Mouse (Mus musculus): ENCODE measurements around the gene Pced1b. TPM values are rescaled to one million over a fixed set of nuclear protein-coding genes. Genes with fewer than 3 reads are reported as not detected.

Gene Pced1b
- total and polyA plus RNA-seq, 3 experiments, result 3.6 to 3.9 (median 3.8) TPM

DNA sequence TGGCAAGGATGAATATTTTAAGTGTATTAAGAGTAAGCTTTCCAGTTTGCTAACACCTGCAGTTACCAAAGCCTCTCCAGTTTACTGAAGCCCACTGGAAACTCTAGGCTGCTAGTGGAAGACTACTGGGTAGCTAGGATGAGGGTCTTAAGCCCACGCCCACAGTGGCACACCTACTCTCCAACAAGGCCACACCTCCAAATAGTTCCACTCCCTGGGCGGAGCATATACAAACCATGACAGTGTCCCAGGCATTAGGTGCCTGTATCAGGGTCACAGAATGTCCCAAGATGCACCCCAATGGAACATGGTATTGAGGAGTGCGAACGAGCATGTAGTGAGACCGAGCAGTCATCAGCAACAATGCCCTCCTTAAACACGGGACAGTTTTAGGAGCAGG is 140.9 kb downstream of the Pced1b start:
- Histone ChIP-seq H3K9ac (ENCODE audit: low read depth, low read length) (no peak overlapping the region), H3K79me2 (replicated peaks; ENCODE audit: control insufficient read depth, insufficient read depth, low read length) (no peaks in the 10 kb centered on the region), H3K36me3 (ENCODE audit: control insufficient read depth, insufficient read depth, low read length) (no peaks in the 10 kb centered on the region), H3K27me3 (ENCODE audit: control insufficient read depth, insufficient read depth, low read length) (no peaks in the 10 kb centered on the region), H3K27ac (no peak overlapping the region), H3K4me1 (ENCODE audit: control insufficient read depth, insufficient read depth, low read length) (no peaks in the 10 kb centered on the region), H3K4me3 (no peak overlapping the region)
- no peak for TF ChIP-seq CTCF (IDR thresholded peaks at IDR 0.05)
- no peak for TF ChIP-seq POLR2A (IDR thresholded peaks at IDR 0.05; ENCODE audit: insufficient read depth, low read depth, low read length)
- no peak for TF ChIP-seq EP300 (IDR thresholded peaks at IDR 0.05; ENCODE audit: insufficient read depth, low read depth, low read length)
- DNase-seq, result no peak
- 92% methylated on average over 6 of the region's 6 CpGs for WGBS
- intact Hi-C loops (cut with DNase I), result no loop called here

- no peak for DNase-seq
- H3K4me3 ChIP-seq, result no peak overlapping the region
- H3K27me3 ChIP-seq (ENCODE audit: control insufficient read depth, insufficient read depth, low read length), result no peaks in the 10 kb centered on the region
- intact Hi-C loops (cut with DNase I), result no loop called here
- no peaks in the 10 kb centered on the region for H3K79me2 ChIP-seq (replicated peaks; ENCODE audit: control insufficient read depth, insufficient read depth, low read length)
- no peak overlapping the region for H3K9ac ChIP-seq (ENCODE audit: low read depth, low read length)
- TF ChIP-seq EP300 (IDR thresholded peaks at IDR 0.05; ENCODE audit: insufficient read depth, low read depth, low read length), result no peak
- no peak for TF ChIP-seq CTCF (IDR thresholded peaks at IDR 0.05)
- TF ChIP-seq POLR2A (IDR thresholded peaks at IDR 0.05; ENCODE audit: insufficient read depth, low read depth, low read length), result no peak
- H3K27ac ChIP-seq, result no peak overlapping the region
- no peaks in the 10 kb centered on the region for H3K36me3 ChIP-seq (ENCODE audit: control insufficient read depth, insufficient read depth, low read length)
- 87% methylated on average over 4 of the region's 4 CpGs for WGBS
- no peaks in the 10 kb centered on the region for H3K4me1 ChIP-seq (ENCODE audit: control insufficient read depth, insufficient read depth, low read length)
These were observed 142.7 kb downstream of the Pced1b start for GRCm38 (mm10) chr15:97389577-97389976.

GRCm38 (mm10) chr15:97390778-97391177 is 143.9 kb downstream of the Pced1b start:
- Histone ChIP-seq H3K36me3 (ENCODE audit: control insufficient read depth, insufficient read depth, low read length) (no peaks in the 10 kb centered on the region), H3K27ac (no peak overlapping the region), H3K4me3 (no peak overlapping the region), H3K79me2 (replicated peaks; ENCODE audit: control insufficient read depth, insufficient read depth, low read length) (no peaks in the 10 kb centered on the region), H3K9ac (ENCODE audit: low read depth, low read length) (no peak overlapping the region), H3K27me3 (ENCODE audit: control insufficient read depth, insufficient read depth, low read length) (no peaks in the 10 kb centered on the region), H3K4me1 (ENCODE audit: control insufficient read depth, insufficient read depth, low read length) (no peaks in the 10 kb centered on the region)
- TF ChIP-seq CTCF (IDR thresholded peaks at IDR 0.05) (no peak), POLR2A (IDR thresholded peaks at IDR 0.05; ENCODE audit: insufficient read depth, low read depth, low read length) (no peak), EP300 (IDR thresholded peaks at IDR 0.05; ENCODE audit: insufficient read depth, low read depth, low read length) (no peak)
- intact Hi-C loops (cut with DNase I), result no loop called here
- WGBS, result 87% methylated on average over 2 of the region's 2 CpGs
- DNase-seq, result no peak

- TF ChIP-seq POLR2A (IDR thresholded peaks at IDR 0.05; ENCODE audit: insufficient read depth, low read depth, low read length) (no peak), EP300 (IDR thresholded peaks at IDR 0.05; ENCODE audit: insufficient read depth, low read depth, low read length) (no peak), CTCF (IDR thresholded peaks at IDR 0.05) (no peak)
- no peak for DNase-seq
- no peaks in the 10 kb centered on the region for H3K27me3 ChIP-seq (ENCODE audit: control insufficient read depth, insufficient read depth, low read length)
- no peak overlapping the region for H3K4me3 ChIP-seq
- intact Hi-C loops (cut with DNase I), result no loop called here
- 100% methylated on average over 2 of the region's 2 CpGs for WGBS
- H3K36me3 ChIP-seq (ENCODE audit: control insufficient read depth, insufficient read depth, low read length), result no peaks in the 10 kb centered on the region
- H3K4me1 ChIP-seq (ENCODE audit: control insufficient read depth, insufficient read depth, low read length), result no peaks in the 10 kb centered on the region
- no peak overlapping the region for H3K27ac ChIP-seq
- H3K79me2 ChIP-seq (replicated peaks; ENCODE audit: control insufficient read depth, insufficient read depth, low read length), result no peaks in the 10 kb centered on the region
- no peak overlapping the region for H3K9ac ChIP-seq (ENCODE audit: low read depth, low read length)
These were observed 144.5 kb downstream of the Pced1b start for GRCm38 (mm10) chr15:97391436-97391835.

DNA sequence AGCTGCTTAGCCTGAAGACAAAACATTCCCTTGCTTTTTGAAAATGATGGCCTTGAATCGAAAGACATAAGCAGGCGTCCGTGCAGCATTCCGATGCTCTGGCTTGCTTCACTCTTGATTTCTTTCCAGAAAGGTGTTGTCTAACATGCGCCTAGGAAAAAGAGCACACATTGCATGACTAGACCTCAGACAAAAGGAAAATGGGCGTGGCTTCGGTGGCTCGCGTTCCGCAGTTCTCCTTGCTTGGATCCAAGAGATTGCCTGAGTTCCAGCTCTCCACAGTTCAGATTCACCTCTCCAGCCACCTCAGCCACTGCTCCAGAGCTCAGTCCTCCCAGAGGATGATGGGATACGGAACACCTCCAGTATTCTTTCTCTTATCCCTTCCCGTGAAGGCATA is 147.7 kb downstream of the Pced1b start:
- no peak for DNase-seq
- Histone ChIP-seq H3K4me3 (no peak overlapping the region), H3K9ac (ENCODE audit: low read depth, low read length) (no peak overlapping the region), H3K27ac (no peak overlapping the region), H3K4me1 (ENCODE audit: control insufficient read depth, insufficient read depth, low read length) (no peaks in the 10 kb centered on the region), H3K79me2 (replicated peaks; ENCODE audit: control insufficient read depth, insufficient read depth, low read length) (no peaks in the 10 kb centered on the region), H3K36me3 (ENCODE audit: control insufficient read depth, insufficient read depth, low read length) (no peaks in the 10 kb centered on the region), H3K27me3 (ENCODE audit: control insufficient read depth, insufficient read depth, low read length) (no peaks in the 10 kb centered on the region)
- 72% methylated on average over 12 of the region's 12 CpGs for WGBS
- TF ChIP-seq CTCF (IDR thresholded peaks at IDR 0.05) (no peak), POLR2A (IDR thresholded peaks at IDR 0.05; ENCODE audit: insufficient read depth, low read depth, low read length) (no peak), EP300 (IDR thresholded peaks at IDR 0.05; ENCODE audit: insufficient read depth, low read depth, low read length) (no peak)
- intact Hi-C loops (cut with DNase I), result no loop called here

GRCm38 (mm10) chr15:97396586-97397299 is 149.8 kb downstream of the Pced1b start:
- TF ChIP-seq CTCF (IDR thresholded peaks at IDR 0.05), result no peak
- TF ChIP-seq POLR2A (IDR thresholded peaks at IDR 0.05; ENCODE audit: insufficient read depth, low read depth, low read length), result no peak
- TF ChIP-seq EP300 (IDR thresholded peaks at IDR 0.05; ENCODE audit: insufficient read depth, low read depth, low read length), result no peak
- Histone ChIP-seq H3K4me3 (no peak overlapping the region), H3K79me2 (replicated peaks; ENCODE audit: control insufficient read depth, insufficient read depth, low read length) (no peaks in the 10 kb centered on the region), H3K27me3 (ENCODE audit: control insufficient read depth, insufficient read depth, low read length) (no peaks in the 10 kb centered on the region), H3K36me3 (ENCODE audit: control insufficient read depth, insufficient read depth, low read length) (no peaks in the 10 kb centered on the region), H3K4me1 (ENCODE audit: control insufficient read depth, insufficient read depth, low read length) (no peaks in the 10 kb centered on the region), H3K9ac (ENCODE audit: low read depth, low read length) (no peak overlapping the region), H3K27ac (no peak overlapping the region)
- WGBS, result 90% methylated on average over 4 of the region's 4 CpGs
- intact Hi-C loops (cut with DNase I), result no loop called here
- no peak for DNase-seq

Measured in heart, adult 2 months (tissue).